Mouse (Mus musculus) adrenal gland, postnatal 10 days (tissue): Measurements from ENCODE around the gene Endod1. TPM values are rescaled to one million over a fixed set of nuclear protein-coding genes. Genes with fewer than 3 reads are reported as not detected.

Source experiments
- DNase-seq: peaks from one replicate; pipeline ENCODE4 v3.0.0; 2021; ENCODE audit warnings: mixed read lengths
- long read RNA-seq, 2 experiments: library from polyadenylated mRNA; stranded (forward); transcript quantifications; one replicate each; pipeline ENCODE4 v2.0.0; 2021
- total RNA-seq, 2 experiments: library from RNA; stranded (reverse); gene quantifications; 2 replicates each; pipeline ENCODE4 v1.2.3; 2021

The Endod1 gene
- 10 to 100 TPM; 13.6 to 15.8 TPM for total RNA-seq
- long read RNA-seq, experiment 1, full-length matches to known transcripts: 15 of 21 reads
- long read RNA-seq, experiment 1, partial matches to known transcripts: 0 of 21 reads
- long read RNA-seq, experiment 1, other reads (novel, unspliced or antisense): 6 of 21 reads
- long read RNA-seq, experiment 2, full-length matches to known transcripts: 12 of 14 reads
- long read RNA-seq, experiment 2, partial matches to known transcripts: 0 of 14 reads
- long read RNA-seq, experiment 2, other reads (novel, unspliced or antisense): 2 of 14 reads

GRCm38 (mm10) chr9:14381353-14382055 is at the start of gene Endod1:
Gene Endod1, minus strand, starts transcription at chr9:14381507.
- peak; percentile 20 for DNase-seq

GRCm38 (mm10) chr9:14409153-14409552 is 27.8 kb upstream of the Endod1 start:
- no peak for DNase-seq

GRCm38 (mm10) chr9:14408044-14408443 is 26.7 kb upstream of the Endod1 start:
- no peak for DNase-seq

- DNase-seq: no peak
These were observed 24.7 kb upstream of the Endod1 start for GRCm38 (mm10) chr9:14406056-14406455.

- no peak for DNase-seq
These were observed 20.8 kb upstream of the Endod1 start for GRCm38 (mm10) chr9:14402099-14402498.

- no peak for DNase-seq
These were observed 19.1 kb upstream of the Endod1 start for GRCm38 (mm10) chr9:14400392-14400791.

- DNase-seq: no peak
These were observed 17.6 kb upstream of the Endod1 start for GRCm38 (mm10) chr9:14398946-14399345.

GRCm38 (mm10) chr9:14398084-14398483 is 16.8 kb upstream of the Endod1 start:
- DNase-seq: peak; percentile 72

- no peak for DNase-seq
These were observed 16.1 kb upstream of the Endod1 start for GRCm38 (mm10) chr9:14397449-14397819.

- no peak for DNase-seq
These were observed 15.6 kb upstream of the Endod1 start for GRCm38 (mm10) chr9:14396819-14397448.

- peak; percentile 20 for DNase-seq
These were observed 14.8 kb upstream of the Endod1 start for GRCm38 (mm10) chr9:14396096-14396495.

GRCm38 (mm10) chr9:14394956-14395561 is 13.8 kb upstream of the Endod1 start:
- DNase-seq: no peak

- no peak for DNase-seq
These were observed 10.6 kb upstream of the Endod1 start for GRCm38 (mm10) chr9:14391841-14392318.

- DNase-seq: no peak
These were observed 10.0 kb upstream of the Endod1 start for GRCm38 (mm10) chr9:14391286-14391685.

GRCm38 (mm10) chr9:14390278-14390677 is 9.0 kb upstream of the Endod1 start:
- peak; percentile 48 for DNase-seq

GRCm38 (mm10) chr9:14389050-14389621 is 7.8 kb upstream of the Endod1 start:
- no peak for DNase-seq

GRCm38 (mm10) chr9:14388001-14388400 is 6.7 kb upstream of the Endod1 start:
- no peak for DNase-seq

- no peak for DNase-seq
These were observed 5.5 kb upstream of the Endod1 start for GRCm38 (mm10) chr9:14386831-14387230.

- DNase-seq: no peak
These were observed 4.4 kb upstream of the Endod1 start for GRCm38 (mm10) chr9:14385665-14386064.

GRCm38 (mm10) chr9:14383186-14383920 is 2.0 kb upstream of the Endod1 start:
- no peak for DNase-seq

GRCm38 (mm10) chr9:14382256-14382791 is 1.0 kb upstream of the Endod1 start:
- DNase-seq: no peak
